Mouse (Mus musculus) fibroblast of lung, adult 2 months (primary cell): Measurements from ENCODE around the gene Nol10.
"Not testable (repeated sequence)": the region's sequence is repeated elsewhere in the genome, so short reads cannot be mapped to it uniquely, and the experiment has no call there.

ENCODE experiments used
- DNase-seq: peaks from one replicate; pipeline ENCODE4 v3.0.0-alpha.2; 2011; ENCODE audit warnings: low read depth

Nol10 gene

GRCm38 (mm10) chr12:17411242-17411641, 63.0 kb downstream of the Nol10 start:
- DNase-seq: no peak

DNA sequence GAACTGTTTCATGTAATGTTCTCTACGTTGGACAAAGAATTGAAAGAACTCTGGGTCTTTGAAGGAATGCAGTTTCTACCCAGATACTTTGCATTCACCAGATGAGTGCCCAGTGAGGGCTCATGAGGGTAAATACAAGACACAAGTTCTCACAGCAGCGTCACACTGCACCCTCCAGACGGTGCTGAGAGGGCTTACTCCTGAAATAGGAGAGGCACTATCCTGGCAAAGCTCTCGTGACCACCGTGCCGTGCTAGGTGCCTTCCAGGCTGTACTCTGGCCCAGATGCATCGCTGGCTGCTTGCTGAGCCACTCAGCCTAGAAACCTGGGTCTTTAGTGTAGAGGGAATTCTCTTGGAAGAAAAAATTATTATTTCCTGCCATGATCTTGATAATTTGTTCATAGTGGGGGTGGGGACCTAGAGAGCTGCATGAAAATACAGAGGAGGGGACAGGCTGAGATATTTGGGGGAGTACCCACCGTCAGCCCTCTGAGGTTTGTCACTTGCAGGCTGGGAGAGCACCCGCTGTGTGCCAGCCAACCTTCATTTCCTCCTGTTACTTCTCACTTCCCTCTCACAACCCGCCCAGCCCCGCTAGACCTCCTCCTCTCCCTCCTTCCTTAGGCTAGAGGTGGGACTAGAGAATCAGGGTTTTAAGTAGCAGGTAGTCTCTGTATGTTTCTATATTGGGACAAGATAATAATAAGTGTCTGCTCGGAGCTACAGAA, 63.7 kb downstream of the Nol10 start:
- no peak for DNase-seq

DNA sequence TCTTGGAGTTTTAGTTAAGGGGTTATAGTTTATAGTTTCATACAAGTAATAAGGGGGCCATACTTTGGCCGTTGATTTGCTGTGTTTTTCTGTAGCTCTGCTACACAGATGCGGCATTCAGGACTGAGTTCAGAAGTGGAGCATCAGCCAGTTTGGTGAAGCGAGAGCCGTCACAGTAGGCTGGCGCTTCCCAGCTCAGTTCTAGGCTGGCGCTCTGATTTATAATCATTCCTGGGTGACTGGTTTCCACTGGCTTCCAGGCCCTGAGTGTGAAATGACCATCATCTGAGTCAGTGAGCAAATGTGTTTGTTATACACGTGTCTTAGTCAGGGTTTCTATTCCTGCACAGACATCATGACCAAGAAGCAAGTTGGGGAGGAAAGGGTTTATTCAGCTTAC, 66.5 kb downstream of the Nol10 start:
- no peak for DNase-seq

DNA sequence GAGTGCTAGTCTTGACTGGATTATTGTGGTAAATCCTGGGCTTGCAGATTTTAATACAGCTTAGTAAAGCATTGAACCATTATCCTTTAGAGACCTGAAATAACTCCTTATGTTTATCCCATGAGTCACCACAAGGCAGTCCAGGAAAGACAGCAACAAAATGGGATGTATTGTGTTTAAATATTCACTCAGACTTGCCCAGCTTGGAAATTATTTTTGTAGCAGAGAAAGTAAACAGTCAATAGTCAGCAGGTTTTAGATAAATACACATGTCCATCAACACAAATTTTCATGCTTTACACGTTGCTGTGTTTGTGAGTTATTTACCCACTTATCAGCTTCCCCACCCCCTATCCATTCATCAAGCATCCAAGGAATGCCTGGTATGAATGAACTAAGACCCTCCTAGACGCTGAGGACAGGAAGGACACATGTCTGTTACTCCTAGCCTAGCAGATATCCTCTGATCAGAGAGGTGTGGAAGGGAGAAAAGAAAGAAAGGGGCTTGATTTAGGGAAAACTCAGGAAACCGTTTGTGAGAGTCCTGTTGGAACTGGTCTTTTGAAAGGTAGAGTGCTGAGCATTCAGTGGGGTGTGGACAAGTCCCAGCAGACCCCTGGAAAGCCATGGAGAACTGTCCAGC, 72.0 kb downstream of the Nol10 start:
- DNase-seq: no peak

- DNase-seq: no peak
These were observed 77.3 kb downstream of the Nol10 start for GRCm38 (mm10) chr12:17425254-17426169.

DNA sequence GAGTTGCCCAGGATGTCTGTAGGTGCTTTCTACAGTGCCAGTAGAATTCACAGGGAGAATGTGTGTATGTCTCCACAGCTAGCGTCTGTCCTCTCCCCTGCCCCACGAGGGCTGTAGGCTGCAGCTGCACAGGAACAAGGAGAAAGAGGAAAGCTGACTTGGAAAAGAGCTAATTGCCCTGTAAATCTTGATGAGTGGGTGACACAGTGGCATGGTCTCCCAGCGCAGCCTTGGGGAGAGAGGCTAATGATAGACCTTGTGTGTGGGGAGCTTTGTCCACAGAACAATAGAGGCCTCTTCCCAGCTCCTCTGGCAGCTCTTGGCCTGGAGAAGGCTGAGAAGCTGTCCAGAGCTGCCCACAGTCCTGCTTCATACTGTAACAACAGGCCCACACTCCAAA, 78.5 kb downstream of the Nol10 start:
- DNase-seq: no peak

DNA sequence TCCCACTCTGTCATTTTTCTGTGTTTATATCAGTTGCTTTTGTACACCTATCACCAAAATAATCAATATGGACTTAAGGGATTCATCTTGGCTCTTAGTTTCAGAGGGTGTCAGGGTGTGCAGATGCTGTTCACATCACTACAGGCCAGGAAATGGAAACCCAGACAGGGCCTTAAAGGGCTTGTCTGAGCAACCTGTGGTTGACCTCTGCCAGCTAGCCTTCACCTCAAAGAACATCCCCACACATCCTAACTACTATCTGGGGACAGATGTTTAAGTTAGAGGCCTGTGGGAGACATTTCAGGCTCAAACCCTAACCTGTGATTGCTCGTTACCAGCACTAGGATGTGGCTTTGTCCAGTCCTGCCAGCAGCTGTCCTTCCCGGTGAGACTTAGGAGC, 82.3 kb downstream of the Nol10 start:
- no peak for DNase-seq

DNA sequence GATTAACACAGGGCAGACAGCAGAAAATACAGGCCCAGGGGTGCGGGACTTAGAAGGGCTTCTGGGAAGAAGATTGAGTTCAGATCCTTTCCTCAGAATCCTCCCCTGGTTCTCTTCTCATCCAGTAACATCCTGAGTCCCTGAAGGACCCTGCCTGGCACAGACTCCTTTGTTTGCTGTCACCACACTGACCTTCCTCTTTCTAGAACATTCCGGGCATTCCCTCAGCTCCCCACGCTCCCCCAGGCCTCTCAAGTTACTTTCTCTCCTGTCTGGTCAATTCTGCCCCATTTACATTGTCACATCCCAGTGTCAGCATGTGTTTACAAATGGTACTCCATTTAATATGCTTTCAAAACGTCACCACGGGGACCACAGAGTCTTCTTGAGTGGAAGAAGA, 82.9 kb downstream of the Nol10 start:
- no peak for DNase-seq

- no peak for DNase-seq
These were observed 83.6 kb downstream of the Nol10 start for GRCm38 (mm10) chr12:17431812-17432332.

DNA sequence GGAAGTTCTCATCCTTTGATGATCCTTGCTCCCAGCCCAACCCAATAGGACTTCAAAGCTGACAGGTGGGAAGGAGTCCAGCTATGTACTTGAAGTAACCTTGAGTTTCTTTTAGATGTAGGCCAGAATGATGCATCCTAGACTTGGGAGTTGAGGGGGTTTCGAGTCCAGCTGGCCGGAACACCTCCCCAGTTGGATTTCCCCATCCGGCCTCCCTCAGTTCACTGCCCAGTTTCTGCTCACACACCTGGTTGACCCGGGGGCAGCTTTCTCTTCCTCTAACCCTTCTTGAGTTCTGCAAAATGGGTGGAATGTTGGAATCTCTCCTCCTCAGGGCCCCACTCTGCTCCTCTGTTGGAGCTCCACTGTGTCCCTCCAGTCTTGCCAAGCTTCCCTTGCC, 85.5 kb downstream of the Nol10 start:
- DNase-seq: no peak

DNA sequence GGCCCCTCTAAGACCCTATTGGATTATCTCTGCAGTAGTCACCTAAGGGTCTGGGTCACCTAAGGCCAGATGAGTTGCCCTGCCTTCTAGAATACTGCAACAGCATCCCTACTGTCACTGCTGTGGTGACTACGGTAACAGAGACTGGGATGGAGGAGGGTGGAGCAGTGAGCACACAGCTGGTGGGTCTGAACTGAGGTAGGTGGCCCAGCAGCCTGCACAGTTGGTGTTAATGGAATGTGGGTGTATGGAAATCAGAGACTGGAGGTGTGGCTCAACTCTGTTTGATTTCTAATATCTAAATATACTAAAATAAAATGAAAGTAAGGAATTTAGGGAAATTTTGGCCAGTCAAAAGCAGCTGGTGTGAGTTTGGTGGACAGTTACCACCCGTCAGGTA, 88.2 kb downstream of the Nol10 start:
- no peak for DNase-seq

GRCm38 (mm10) chr12:17440251-17440651, 92.0 kb downstream of the Nol10 start:
- peak; percentile 4 for DNase-seq

GRCm38 (mm10) chr12:17441495-17441894, 93.2 kb downstream of the Nol10 start:
- DNase-seq: no peak

- no peak for DNase-seq
These were observed 96.1 kb downstream of the Nol10 start for GRCm38 (mm10) chr12:17444406-17444805.

DNA sequence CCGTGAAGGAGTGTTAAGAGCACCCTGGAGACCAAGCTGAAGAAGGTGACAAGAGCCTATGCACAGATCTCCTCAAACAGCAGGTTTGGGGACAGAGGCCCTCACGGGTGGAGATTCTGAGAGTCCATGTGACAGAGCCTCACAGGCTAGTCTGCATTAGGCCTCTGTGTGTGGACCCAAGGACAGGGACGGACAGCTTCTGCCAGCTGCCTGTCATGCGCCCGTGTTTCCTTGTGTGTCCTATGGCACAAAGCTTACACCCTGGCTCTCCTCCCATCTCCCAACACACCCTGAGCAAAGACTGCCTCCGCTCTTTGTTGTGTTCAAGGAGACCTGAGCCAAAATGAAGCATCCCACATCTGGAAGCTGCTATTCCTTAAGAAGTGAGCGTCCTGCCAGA, 97.0 kb downstream of the Nol10 start:
- no peak for DNase-seq

- no peak for DNase-seq
These were observed 100.5 kb downstream of the Nol10 start for GRCm38 (mm10) chr12:17448781-17449180.

GRCm38 (mm10) chr12:17449661-17450091, 101.4 kb downstream of the Nol10 start:
- DNase-seq: peak; percentile 8

- no peak for DNase-seq
These were observed 102.2 kb downstream of the Nol10 start for GRCm38 (mm10) chr12:17450503-17450902.

DNA sequence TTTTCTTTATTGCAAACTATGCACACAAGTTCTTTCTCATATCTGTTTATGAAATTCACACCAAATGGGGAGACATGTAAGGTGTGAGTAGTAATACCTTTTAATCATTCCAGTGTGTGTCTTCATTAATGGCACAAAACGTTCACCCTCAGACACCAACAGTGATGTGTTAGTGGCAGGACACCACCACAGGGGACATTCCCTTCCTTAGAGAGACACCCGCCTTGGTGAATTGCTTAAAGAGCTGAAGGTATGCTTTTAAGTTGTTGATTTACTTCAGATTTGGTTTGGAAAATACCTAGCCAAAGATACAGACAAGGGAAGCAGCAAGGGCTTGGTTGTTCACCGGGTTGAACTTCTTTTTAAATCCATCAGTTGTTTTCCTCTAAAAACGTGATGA, 102.7 kb downstream of the Nol10 start:
- DNase-seq: no peak

- no peak for DNase-seq
These were observed 104.0 kb downstream of the Nol10 start for GRCm38 (mm10) chr12:17452273-17452672.

DNA sequence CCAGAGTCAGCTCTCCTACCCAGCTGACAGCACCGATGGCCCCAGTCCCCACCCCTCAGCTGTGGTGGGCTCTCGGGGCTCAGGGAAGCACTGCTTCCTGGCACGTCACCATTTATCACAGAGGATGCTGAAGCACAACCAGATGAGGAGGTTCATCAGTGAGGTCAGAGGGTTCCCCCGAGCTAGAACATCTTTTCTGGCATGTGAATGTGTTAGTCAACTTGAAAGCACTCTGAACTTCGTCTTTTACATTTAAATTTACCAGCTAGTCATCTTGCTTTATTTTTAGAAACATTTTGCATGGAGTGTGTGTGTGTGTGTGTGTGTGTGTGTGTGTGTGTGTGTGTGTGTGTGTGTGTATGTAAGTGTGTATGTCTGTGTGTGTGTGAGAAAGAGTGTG, 105.7 kb downstream of the Nol10 start:
- no peak for DNase-seq

- DNase-seq: no peak
These were observed 106.8 kb downstream of the Nol10 start for GRCm38 (mm10) chr12:17455096-17455495.

DNA sequence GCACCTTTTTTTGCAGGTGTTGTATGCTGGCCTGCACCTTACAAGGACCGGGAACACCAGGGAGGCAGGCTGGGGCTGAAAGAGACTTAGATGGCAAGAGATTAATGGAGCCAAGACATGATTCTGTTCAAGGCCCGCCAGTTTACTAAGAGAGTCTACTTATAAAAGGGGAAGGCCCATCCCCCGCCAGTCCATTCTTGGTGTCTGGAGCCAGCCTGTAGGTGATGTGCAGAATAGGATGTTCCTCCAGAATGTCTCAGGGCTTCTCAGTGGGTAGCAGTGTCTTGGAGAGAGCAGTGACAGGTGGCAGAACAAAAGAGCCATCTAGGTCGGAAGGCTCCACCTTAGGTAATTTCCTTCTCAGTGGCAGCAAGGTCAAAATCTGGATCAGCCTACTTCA, 111.0 kb downstream of the Nol10 start:
- not testable (repeated sequence) for DNase-seq
